Mouse (Mus musculus): ENCODE measurements around the gene Lgr4.

The Lgr4 gene

GRCm38 (mm10) chr2:110007423-110008267 is 90.2 kb downstream of the Lgr4 start:
- in situ Hi-C loops (cut with MboI, MseI): no loop called here

- in situ Hi-C loops (cut with MboI, MseI): no loop called here
Observed at GRCm38 (mm10) chr2:110009449-110009848, 92.0 kb downstream of the Lgr4 start.

GRCm38 (mm10) chr2:110012184-110012725 is 94.8 kb downstream of the Lgr4 start:
- in situ Hi-C loops (cut with MboI, MseI): loop anchor here (10.0 kb wide), 2 partner anchors 107 to 727 kb away; partner anchors contain the start of genes Kif18a and Mettl15

GRCm38 (mm10) chr2:110017087-110017486 is 99.6 kb downstream of the Lgr4 start:
- in situ Hi-C loops (cut with MboI, MseI): loop anchor here (10.0 kb wide), 2 partner anchors 112 to 732 kb away; partner anchors contain the start of genes Kif18a and Mettl15

GRCm38 (mm10) chr2:110017616-110018505 is 100.4 kb downstream of the Lgr4 start, which contains the start of gene Ccdc34:
Gene Ccdc34, plus strand, starts transcription at chr2:110017817.
- in situ Hi-C loops (cut with MboI, MseI): loop anchor here (10.0 kb wide), 2 partner anchors 113 to 733 kb away; partner anchors contain the start of genes Kif18a and Mettl15

- in situ Hi-C loops (cut with MboI, MseI): loop anchor here (10.0 kb wide), 2 partner anchors 115 to 735 kb away; partner anchors contain the start of genes Kif18a and Mettl15
Observed at GRCm38 (mm10) chr2:110019656-110020055, 102.2 kb downstream of the Lgr4 start.

GRCm38 (mm10) chr2:110020430-110020829 is 103.0 kb downstream of the Lgr4 start:
- in situ Hi-C loops (cut with MboI, MseI): no loop called here

- in situ Hi-C loops (cut with MboI, MseI): no loop called here
Observed at GRCm38 (mm10) chr2:110036265-110036664, 118.8 kb downstream of the Lgr4 start.

GRCm38 (mm10) chr2:110036665-110037064 is 119.2 kb downstream of the Lgr4 start:
- in situ Hi-C loops (cut with MboI, MseI): no loop called here

- in situ Hi-C loops (cut with MboI, MseI): no loop called here
Observed at GRCm38 (mm10) chr2:110037221-110037620, 119.8 kb downstream of the Lgr4 start.

- in situ Hi-C loops (cut with MboI, MseI): no loop called here
Observed at GRCm38 (mm10) chr2:110038341-110038740, 120.9 kb downstream of the Lgr4 start.

- in situ Hi-C loops (cut with MboI, MseI): no loop called here
Observed at GRCm38 (mm10) chr2:110042861-110043760, 125.7 kb downstream of the Lgr4 start.

- in situ Hi-C loops (cut with MboI, MseI): no loop called here
Observed at GRCm38 (mm10) chr2:110058424-110058823, 141.0 kb downstream of the Lgr4 start.

- in situ Hi-C loops (cut with MboI, MseI): no loop called here
Observed at GRCm38 (mm10) chr2:110063131-110063530, 145.7 kb downstream of the Lgr4 start.
